Mouse (Mus musculus) hindbrain, embryonic 10.5 days (tissue): ENCODE measurements around the gene Chpt1. TPM values are rescaled to one million over a fixed set of nuclear protein-coding genes. Genes with fewer than 3 reads are reported as not detected.
"Not testable (repeated sequence)": the region's sequence is repeated elsewhere in the genome, so short reads cannot be mapped to it uniquely, and the experiment has no call there.

Experiments
- DNase-seq: peaks from one replicate; pipeline ENCODE4 v3.0.0-alpha.2; 2017; ENCODE audit warnings: low spot score
- H3K27ac ChIP-seq: fragments of 300-500 bp; sonication (generic); 2 replicates; pipeline ENCODE4 v1.5.1; 2016; ENCODE audit warnings: mild to moderate bottlenecking, moderate library complexity
- H3K27me3 ChIP-seq: fragments of 300-500 bp; sonication (generic); 2 replicates; pipeline ENCODE4 v1.6.1; 2016; ENCODE audit warnings: mild to moderate bottlenecking; ENCODE audit not compliant: poor library complexity, insufficient read depth, severe bottlenecking
- H3K36me3 ChIP-seq: fragments of 300-500 bp; sonication (generic); 2 replicates; pipeline ENCODE4 v1.6.1; 2016; ENCODE audit warnings: mild to moderate bottlenecking, moderate library complexity
- H3K4me1 ChIP-seq: fragments of 300-500 bp; sonication (generic); replicated peaks from 2 replicates; pipeline ENCODE4 v1.6.1; 2016; ENCODE audit warnings: mild to moderate bottlenecking
- H3K4me3 ChIP-seq: fragments of 300-500 bp; sonication (generic); 2 replicates; pipeline ENCODE4 v1.5.1; 2016; ENCODE audit warnings: mild to moderate bottlenecking, moderate library complexity
- H3K9me3 ChIP-seq: fragments of 300-500 bp; sonication (generic); 2 replicates; pipeline ENCODE4 v1.6.1; 2016; ENCODE audit warnings: mild to moderate bottlenecking, moderate library complexity
- WGBS: fragments of 180-500 bp; shearing (Covaris S2); methylation state at CpG from one replicate; pipeline ENCODE4 v1.1.7; 2016; 5-methylcytosine and 5-hydroxymethylcytosine counted together
- polyA plus RNA-seq: library from polyadenylated mRNA; unstranded; fragments of >200 nt; fragmentation: Nextera tagmentation; extraction: Ambion mirVana; gene quantifications from 2 replicates; pipeline ENCODE4 v1.2.1, GENCODE M21; 2016

Chpt1 gene
- polyA plus RNA-seq, 1 experiment from 2014 or later = 11.8 TPM

GRCm38 (mm10) chr10:88488629-88489028 lies 15.2 kb downstream of the Chpt1 start:
- Histone ChIP-seq H3K4me3 (no peak overlapping the region), H3K27ac (no peak overlapping the region), H3K36me3 (peaks cover 3% of the 10 kb centered on the region; the same call in 1 of the 2 replicates), H3K27me3 (no peaks in the 10 kb centered on the region), H3K4me1 (no peaks in the 10 kb centered on the region), H3K9me3 (no peaks in the 10 kb centered on the region)
- 84% methylated on average over 5 of the region's 5 CpGs for WGBS
- no peak for DNase-seq

DNA sequence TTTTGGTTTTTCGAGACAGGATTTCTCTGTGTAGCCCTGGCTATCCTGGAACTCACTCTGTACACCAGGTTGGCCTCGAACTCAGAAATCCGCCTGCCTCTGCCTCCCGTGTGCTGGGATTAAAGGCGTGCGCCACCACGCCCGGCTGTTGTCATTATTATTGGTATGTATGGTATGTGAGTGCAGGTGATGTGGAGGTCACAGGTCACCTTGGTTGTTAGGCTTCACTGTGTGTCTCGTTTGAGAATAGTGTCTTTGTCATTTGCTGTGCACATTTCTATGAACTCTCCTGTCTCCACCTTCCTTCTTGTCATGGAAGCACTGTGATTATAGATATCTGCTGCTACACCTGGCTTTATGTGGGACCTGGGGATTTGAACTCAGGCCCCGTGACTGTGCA lies 21.0 kb downstream of the Chpt1 start:
- 90% methylated on average over 10 of the region's 10 CpGs for WGBS
- H3K4me3 ChIP-seq, DNase-seq, H3K27ac ChIP-seq, H3K36me3 ChIP-seq, H3K9me3 ChIP-seq, H3K4me1 ChIP-seq, H3K27me3 ChIP-seq: not testable (repeated sequence)

- H3K4me1 ChIP-seq = no peaks in the 10 kb centered on the region
- peaks cover 10% of the 10 kb centered on the region; the same call in 1 of the 2 replicates for H3K9me3 ChIP-seq
- no peaks in the 10 kb centered on the region for H3K36me3 ChIP-seq
- DNase-seq = no peak
- WGBS = 66% methylated on average over 18 of the region's 18 CpGs
- no peaks in the 10 kb centered on the region for H3K27me3 ChIP-seq
- no peak overlapping the region for H3K4me3 ChIP-seq
- H3K27ac ChIP-seq = no peak overlapping the region
Measured at GRCm38 (mm10) chr10:88460122-88460820, 43.6 kb downstream of the Chpt1 start.

DNA sequence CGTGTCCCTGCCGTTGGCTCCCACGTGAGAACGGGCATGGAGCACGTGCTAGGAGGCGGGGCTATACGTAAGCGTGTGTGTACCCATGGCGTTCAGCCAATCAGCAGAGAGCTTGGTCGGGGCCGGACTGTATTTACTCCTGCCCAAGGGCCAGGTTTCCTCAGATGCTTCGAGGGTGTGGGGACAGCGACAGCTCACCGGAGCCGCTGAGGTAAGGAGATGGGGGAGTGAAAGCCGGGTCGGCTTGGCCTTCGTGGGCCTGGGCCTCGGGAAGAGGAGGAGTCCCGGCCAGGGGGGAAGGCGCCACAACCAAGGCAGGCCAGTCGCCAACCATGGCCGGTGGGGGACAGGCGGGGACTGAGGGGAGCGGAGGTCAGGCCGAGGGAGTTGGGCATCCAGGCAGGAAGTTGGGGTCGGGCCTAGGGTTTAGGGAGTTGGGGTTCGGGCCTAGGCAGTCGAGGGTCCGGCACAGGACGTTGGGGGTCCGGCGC lies 44.3 kb downstream of the Chpt1 start, which contains the start of gene Sycp3:
TSS of gene Sycp3 (plus strand) at position 68 of the 491 bp plus-strand sequence.
- no peaks in the 10 kb centered on the region for H3K27me3 ChIP-seq
- no peak for DNase-seq
- H3K4me3 ChIP-seq = no peak within 1 kb of the TSS
- H3K27ac ChIP-seq = no peak within 1 kb of the TSS
- 81% methylated on average over 33 of the region's 33 CpGs for WGBS
- no peaks in the 10 kb centered on the region for H3K36me3 ChIP-seq
- peaks cover 10% of the 10 kb centered on the region; the same call in 1 of the 2 replicates for H3K9me3 ChIP-seq
- H3K4me1 ChIP-seq = no peaks in the 10 kb centered on the region

GRCm38 (mm10) chr10:88457816-88458215 lies 46.1 kb downstream of the Chpt1 start:
- no peaks in the 10 kb centered on the region for H3K4me1 ChIP-seq
- whole genome bisulfite sequencing = 50% methylated on average over 6 of the region's 6 CpGs
- no peak overlapping the region for H3K27ac ChIP-seq
- no peak overlapping the region for H3K4me3 ChIP-seq
- peaks cover 10% of the 10 kb centered on the region; the same call in 1 of the 2 replicates for H3K9me3 ChIP-seq
- no peaks in the 10 kb centered on the region for H3K27me3 ChIP-seq
- DNase-seq = no peak
- H3K36me3 ChIP-seq = no peaks in the 10 kb centered on the region

GRCm38 (mm10) chr10:88451990-88452389 lies 51.9 kb downstream of the Chpt1 start:
- WGBS = 84% methylated on average over 6 of the region's 6 CpGs
- H3K27me3 ChIP-seq = no peaks in the 10 kb centered on the region
- H3K4me1 ChIP-seq = no peaks in the 10 kb centered on the region
- H3K4me3 ChIP-seq = no peak overlapping the region
- no peak for DNase-seq
- H3K9me3 ChIP-seq = no peaks in the 10 kb centered on the region
- no peaks in the 10 kb centered on the region for H3K36me3 ChIP-seq
- no peak overlapping the region for H3K27ac ChIP-seq

DNA sequence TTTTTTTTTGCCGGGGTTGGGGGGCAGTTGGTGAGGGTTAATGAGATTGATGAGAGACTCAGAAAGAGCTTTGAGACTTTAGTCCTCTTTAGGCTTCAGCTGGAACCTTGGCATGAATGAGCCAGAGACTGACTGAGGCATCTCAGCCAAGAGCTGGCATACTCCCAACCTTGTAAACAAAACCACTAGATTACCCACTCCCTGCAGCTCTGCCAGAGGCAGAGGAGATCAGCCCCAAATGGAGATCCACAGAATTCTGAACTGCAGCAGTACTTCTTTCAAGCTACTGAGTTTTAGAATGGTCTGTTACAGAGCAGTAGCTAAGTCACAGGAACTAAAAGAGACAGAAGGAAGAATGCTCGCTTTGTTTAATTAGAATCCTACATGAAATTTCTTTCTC lies 52.7 kb downstream of the Chpt1 start:
- Histone ChIP-seq H3K9me3 (no peaks in the 10 kb centered on the region), H3K27me3 (no peaks in the 10 kb centered on the region), H3K4me3 (no peak overlapping the region), H3K27ac (no peak overlapping the region), H3K4me1 (no peaks in the 10 kb centered on the region), H3K36me3 (no peaks in the 10 kb centered on the region)
- no peak for DNase-seq
- 93% methylated on average over 2 of the region's 2 CpGs for WGBS

DNA sequence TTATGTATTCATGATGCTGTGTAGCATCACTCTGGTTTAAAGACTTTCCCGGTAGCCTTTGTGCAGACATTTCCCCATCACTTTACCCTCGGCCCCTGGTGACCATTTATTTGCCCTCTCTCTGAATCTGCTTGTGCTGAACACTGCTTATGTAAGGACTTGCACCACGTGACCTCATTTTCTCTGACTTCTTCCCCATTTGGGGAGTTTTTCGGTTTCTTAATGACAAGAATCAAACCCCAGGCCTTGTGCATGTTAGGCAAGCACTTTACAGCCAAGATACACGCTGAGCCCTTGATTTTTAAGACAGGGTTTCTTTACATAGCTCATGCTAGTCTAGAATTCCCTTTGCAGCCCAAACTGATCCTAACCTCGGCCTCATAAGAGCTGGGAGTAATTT lies 62.6 kb downstream of the Chpt1 start:
- H3K27me3 ChIP-seq = no peaks in the 10 kb centered on the region
- no peak overlapping the region for H3K27ac ChIP-seq
- no peaks in the 10 kb centered on the region for H3K4me1 ChIP-seq
- DNase-seq = no peak
- H3K4me3 ChIP-seq = no peak overlapping the region
- H3K36me3 ChIP-seq = peaks cover 44% of the 10 kb centered on the region
- H3K9me3 ChIP-seq = no peaks in the 10 kb centered on the region
- 90% methylated on average over 6 of the region's 6 CpGs for WGBS

DNA sequence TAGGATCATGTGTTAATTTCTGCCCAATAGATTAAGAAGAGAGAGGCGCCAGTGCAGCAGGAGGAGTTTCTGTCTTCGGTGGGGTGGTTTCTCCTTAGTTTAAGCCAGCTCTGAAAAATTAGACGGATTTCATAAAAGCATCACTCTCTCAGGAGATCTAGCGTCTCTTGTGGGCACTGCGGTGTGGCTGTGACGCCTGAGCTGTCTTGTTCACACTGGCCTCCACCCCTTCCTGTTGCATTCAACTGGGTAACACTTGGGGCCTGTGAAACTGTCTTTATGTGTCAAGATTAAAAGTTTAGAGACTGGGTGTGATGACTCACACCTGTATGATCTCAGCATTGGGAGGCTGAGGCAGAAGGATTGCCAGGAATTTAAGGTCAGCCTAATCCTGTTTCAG lies 75.9 kb downstream of the Chpt1 start:
- Histone ChIP-seq H3K27me3 (no peaks in the 10 kb centered on the region), H3K4me3 (no peak overlapping the region), H3K27ac (no peak overlapping the region), H3K9me3 (no peaks in the 10 kb centered on the region), H3K4me1 (no peaks in the 10 kb centered on the region), H3K36me3 (peaks cover 31% of the 10 kb centered on the region)
- DNase-seq = no peak
- WGBS = 92% methylated on average over 6 of the region's 6 CpGs

DNA sequence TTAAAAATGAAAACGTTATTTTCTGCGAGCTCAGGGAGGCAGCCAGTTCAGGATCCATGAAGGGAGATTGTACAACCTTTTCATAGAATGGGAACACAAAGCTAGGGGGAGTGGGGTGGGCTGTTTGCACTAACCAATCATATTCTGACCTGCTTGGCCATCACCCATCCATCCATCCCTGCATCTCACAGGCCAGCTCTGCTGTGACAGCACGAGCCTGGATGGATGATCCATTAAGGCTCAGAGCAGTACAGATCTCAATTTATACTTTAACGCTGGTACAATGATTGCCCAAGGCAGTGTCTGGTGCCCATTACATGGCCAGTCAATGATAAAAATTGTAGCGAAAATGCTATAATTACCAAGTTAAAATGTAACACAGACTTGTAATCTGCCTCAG lies 77.0 kb downstream of the Chpt1 start:
- peaks cover 28% of the 10 kb centered on the region for H3K36me3 ChIP-seq
- WGBS = 64% methylated on average over 5 of the region's 5 CpGs

GRCm38 (mm10) chr10:88426158-88426816 lies 77.6 kb downstream of the Chpt1 start:
- Histone ChIP-seq H3K27me3 (no peaks in the 10 kb centered on the region), H3K4me3 (no peak overlapping the region), H3K9me3 (no peaks in the 10 kb centered on the region), H3K36me3 (peaks cover 28% of the 10 kb centered on the region), H3K4me1 (no peaks in the 10 kb centered on the region), H3K27ac (no peak overlapping the region)
- peak; percentile 17 for DNase-seq
- WGBS = 99% methylated on average over 2 of the region's 2 CpGs

More for the DNA sequence above, 77.0 kb downstream of the Chpt1 start:
- no peaks in the 10 kb centered on the region for H3K27me3 ChIP-seq
- no peak overlapping the region for H3K4me3 ChIP-seq
- DNase-seq = no peak
- no peaks in the 10 kb centered on the region for H3K9me3 ChIP-seq
- H3K4me1 ChIP-seq = no peaks in the 10 kb centered on the region
- H3K27ac ChIP-seq = no peak overlapping the region

DNA sequence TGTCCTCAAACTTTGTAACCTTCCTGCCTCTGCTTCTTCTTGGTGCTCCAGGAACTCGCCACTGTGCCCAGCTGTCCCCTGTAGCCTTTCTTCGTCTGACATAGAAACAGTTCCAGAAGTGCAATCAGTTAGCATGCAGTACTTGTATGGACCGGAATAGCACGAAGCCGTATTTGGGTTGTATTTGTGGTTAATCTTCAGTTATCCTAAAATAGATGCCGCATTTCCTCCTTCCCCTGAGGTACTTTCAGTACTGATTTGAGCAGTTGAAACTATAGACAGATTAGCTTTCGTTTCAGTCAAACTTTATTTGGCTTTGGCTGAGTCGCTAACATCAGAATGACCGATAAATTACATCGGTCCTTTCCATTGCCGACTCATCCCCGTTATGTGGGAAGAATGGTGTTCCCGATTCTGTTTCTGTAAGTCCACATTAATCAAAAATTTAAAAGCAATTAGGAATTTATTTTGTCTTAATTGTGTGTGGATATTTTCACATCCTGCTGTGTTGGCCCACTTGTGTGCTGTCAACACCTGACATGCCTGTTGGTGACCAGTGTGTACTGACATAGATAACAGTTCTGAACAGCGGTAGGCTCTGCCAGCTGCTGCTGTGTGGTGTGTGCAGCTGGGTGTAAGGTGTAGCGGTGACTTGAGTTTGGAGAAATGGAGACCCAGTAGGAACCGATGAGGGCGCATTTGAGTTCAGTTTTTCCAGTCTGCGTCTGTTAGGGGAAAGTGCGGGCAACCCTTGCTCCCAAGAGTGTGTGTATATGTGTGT lies 83.0 kb downstream of the Chpt1 start:
- H3K36me3 ChIP-seq = peaks cover 20% of the 10 kb centered on the region
- H3K4me3 ChIP-seq = no peak overlapping the region
- no peak overlapping the region for H3K27ac ChIP-seq
- H3K9me3 ChIP-seq = no peaks in the 10 kb centered on the region
- H3K4me1 ChIP-seq = no peaks in the 10 kb centered on the region
- DNase-seq = no peak
- 96% methylated on average over 19 of the region's 19 CpGs for WGBS
- H3K27me3 ChIP-seq = no peaks in the 10 kb centered on the region

- 78% methylated on average over 11 of the region's 11 CpGs for WGBS
- Histone ChIP-seq H3K27ac (no peak overlapping the region), H3K4me1 (no peaks in the 10 kb centered on the region), H3K27me3 (no peaks in the 10 kb centered on the region), H3K9me3 (no peaks in the 10 kb centered on the region), H3K4me3 (no peak overlapping the region), H3K36me3 (peaks cover 20% of the 10 kb centered on the region)
- DNase-seq = no peak
Measured at GRCm38 (mm10) chr10:88420141-88420541, 83.7 kb downstream of the Chpt1 start.
